Mouse (Mus musculus) layer of hippocampus, adult 9-11 months (tissue): ENCODE measurements at regions not wholly inside any gene's neighbourhood (a gene's known extent, or its start where the extent isn't known, plus 50 kb on each side); places are given as distances from the start of the nearest gene placed in this dataset.
"Not testable (repeated sequence)": the region's sequence is repeated elsewhere in the genome, so short reads cannot be mapped to it uniquely, and the experiment has no call there.

Source experiments
- DNase-seq: peaks from one replicate; pipeline ENCODE4 v3.0.0; 2022

DNA sequence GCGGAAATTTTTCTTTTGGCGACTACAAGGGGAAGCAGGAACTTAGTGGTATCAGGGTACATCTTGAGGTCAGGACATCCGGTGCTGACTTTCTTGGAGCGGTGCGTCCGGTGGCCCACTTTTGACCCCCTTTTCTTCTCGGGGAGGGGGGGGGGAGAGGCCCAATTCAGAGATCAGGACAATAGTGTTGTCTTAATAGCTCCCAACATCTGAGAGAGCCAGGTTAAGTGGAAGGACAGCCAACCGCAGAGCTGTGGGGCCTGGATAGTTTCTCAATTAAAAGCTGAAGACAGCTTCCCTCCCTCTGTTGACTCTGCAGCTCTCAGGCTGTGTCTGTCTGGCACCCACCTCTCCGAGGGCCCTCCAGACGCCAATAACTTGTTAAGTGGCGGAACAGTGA lies 125.8 kb upstream of the A430005L14Rik start:
- not testable (repeated sequence) for DNase-seq

- no peak for DNase-seq
Measured at GRCm38 (mm10) chr4:153832151-153832550, 124.9 kb upstream of the A430005L14Rik start.

DNA sequence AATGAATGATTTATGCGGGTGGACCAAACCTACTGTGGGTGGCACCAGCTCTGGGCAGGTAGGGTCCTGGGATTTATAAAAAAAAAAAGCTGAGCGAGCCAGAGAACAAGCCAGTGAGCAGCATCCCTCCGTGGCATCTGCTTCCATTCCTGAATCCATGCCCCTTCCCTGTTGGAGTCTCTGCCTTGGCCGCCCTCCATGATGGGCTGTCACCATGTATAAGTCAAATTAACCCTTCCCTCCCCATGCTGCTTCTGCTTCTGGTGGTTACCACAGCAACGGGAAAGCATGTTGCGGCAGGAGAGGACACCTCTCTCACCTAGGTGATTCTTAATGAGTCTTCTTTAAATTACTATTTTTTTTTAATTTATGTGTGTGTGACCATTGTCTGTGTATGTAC lies 112.3 kb upstream of the A430005L14Rik start:
- no peak for DNase-seq

- no peak for DNase-seq
Measured at GRCm38 (mm10) chr4:153848274-153848673, 108.8 kb upstream of the A430005L14Rik start.

DNA sequence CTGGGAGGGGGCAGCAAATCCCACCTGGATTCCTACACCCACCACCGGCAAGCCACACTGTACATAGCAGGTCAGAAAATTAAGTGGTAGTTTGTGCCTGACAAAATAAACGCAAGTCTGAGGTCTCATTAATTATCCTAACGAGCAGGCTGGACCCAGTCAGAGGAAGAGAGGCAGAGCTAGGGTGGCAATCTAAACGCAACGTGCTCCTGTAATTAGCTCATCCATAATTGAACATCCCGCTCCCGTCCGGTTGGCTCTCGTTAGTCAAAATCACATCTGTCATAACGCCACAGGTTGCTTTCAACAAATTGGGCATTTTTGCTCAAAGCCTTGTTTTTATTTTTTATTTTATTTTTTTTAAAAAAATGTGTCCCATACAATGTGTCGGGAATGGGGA lies 106.9 kb upstream of the A430005L14Rik start:
- no peak for DNase-seq

DNA sequence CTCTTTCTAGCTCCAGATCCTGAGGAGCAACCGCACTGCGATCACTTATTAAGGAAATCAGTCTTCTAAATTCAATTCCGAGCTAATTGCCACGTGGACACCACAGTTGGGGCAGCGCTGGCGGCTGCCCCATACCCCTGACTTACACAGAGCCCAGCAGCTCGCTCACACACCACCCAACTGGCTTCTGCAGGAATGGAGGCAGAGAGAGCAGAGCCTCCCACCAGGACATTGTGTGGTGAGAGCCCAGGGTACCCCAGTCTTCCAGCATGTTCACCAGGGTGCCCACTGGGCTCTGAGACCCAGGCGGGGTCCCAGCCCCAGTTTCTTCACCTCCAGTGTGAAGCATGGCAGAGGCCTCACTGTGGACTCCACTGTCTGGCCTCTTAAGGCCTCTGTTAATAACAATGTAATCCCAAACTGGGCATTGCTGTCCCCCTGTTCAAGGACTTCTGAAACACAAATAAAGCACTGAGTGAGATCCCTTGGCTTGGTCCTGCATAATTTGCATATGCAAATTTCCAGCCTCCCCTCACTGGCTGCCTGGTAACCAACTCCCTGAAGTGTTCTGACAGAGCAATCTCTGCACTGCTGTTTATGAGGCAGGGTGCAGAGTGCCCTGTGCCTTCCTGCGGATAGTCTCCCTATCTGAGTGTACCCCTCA lies 102.8 kb upstream of the A430005L14Rik start:
- DNase-seq, result no peak

DNA sequence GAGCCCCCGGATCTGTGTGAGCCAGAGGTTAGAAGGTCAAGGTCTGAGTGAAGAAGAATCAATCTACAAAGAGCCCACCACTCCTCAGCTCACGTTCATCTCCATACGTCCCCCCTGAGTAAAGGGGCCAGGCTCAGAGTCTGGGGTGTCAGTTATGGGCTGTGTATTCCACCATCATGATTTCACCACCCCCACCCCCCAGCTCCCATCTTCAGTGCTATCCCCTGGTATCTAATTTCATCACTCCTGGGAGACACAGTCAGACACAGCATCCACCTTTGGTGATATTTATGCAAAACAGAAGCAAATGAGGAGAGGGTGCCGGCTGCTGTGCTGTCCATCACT lies 102.3 kb upstream of the A430005L14Rik start:
- no peak for DNase-seq

DNA sequence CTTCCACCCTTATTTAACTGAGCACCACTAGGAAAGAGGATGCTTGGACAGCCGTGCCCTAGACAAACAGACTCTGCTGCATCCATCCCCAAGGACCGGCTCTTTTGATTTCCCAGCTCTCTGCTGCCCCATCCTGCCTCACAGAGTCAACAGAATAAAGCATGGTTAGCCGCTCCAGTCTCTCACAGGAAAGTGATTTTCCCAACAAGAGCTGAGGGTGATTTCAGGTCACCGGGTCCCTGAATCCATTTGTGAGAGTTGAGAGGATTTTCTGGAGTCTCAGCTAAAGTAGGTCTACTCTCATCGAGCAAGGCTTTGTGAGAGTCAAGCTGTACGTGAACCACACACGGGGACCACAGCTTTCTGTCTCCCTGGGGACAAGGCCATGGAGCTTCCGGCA lies 95.6 kb upstream of the A430005L14Rik start:
- no peak for DNase-seq

DNA sequence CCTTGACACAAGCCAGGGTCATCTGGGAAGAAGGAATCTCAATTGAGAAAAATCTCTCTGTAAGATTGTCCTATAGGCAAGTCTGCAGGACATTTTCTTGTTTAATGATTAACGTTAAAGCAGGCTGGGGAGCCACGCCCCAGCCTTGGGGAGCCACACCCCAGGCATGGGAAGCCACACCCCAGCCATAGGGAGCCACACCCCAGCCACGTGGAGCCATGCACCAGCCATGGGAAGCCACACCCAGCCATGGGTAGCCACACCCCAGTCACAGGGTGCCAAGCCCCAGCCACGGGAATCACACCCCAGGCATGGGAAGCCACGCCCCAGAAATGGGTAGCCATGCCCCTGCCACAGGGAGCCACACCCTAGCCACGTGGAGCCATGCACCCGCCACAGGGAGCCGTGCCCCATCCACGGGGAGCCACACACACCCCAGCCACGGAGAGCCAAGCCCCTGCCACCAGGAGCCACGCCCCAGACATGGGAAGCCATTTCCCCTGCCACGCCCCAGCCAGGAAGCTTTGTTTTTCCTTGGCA lies 94.8 kb upstream of the A430005L14Rik start:
- DNase-seq, result no peak

- no peak for DNase-seq
Measured at GRCm38 (mm10) chr4:153872346-153872745, 84.7 kb upstream of the A430005L14Rik start.

GRCm38 (mm10) chr4:153875036-153875435 lies 82.0 kb upstream of the A430005L14Rik start:
- DNase-seq, result not testable (repeated sequence)

DNA sequence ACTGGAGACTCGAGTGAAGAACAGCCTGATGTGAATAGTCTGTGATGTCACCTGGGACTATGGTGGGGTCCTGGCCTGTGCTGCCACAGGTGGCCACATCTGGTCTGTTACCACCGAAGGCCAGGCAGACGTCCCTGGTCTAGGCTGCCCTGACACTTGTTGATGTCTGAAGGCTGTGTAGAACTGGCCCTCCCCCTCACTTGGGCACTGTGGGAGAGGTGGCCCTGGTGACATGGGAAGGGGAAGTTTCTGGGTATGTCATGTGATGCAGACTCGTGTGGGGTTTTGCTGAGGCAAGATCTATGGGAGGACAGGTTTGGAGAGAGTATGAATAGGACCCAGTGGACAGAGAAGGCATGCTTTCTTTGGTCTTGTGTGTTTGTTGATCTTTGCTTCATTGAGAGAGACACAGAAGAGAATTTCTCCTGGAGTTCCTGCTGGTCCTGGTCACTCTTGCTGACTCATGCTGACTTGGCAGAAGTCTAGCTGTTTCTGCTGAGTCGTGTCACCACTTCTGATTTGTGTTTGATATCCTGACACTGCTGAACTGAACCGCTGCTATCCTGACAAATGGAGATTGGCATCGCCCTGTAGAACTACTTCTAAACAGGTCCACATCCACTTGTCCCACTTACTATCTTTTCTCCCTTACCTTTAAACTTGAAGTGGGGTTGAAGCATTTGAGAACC lies 79.9 kb upstream of the A430005L14Rik start:
- no peak for DNase-seq

- DNase-seq, result no peak
Measured at GRCm38 (mm10) chr4:153883057-153883456, 74.0 kb upstream of the A430005L14Rik start.

GRCm38 (mm10) chr4:153884044-153884443 lies 73.0 kb upstream of the A430005L14Rik start:
- no peak for DNase-seq

DNA sequence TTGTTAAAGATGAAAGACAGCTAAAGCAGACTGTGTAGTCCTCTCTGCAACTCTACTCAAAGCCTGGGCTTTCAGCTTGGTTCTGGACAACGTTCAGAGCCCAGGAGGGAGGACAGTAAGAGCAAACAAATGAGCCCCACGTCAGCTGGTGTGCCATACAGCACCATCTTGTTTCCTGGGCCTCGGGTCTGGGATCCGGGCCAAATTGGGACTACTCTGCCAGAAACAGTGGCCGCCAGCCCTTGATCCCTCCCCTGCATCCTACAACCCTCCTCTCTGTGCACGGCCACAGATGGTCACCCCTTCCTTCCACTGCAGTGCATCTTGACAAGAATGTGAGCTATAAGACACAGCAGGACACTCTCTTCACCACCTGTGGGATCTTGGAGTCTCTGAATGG lies 71.2 kb upstream of the A430005L14Rik start:
- peak; percentile 21 for DNase-seq

- DNase-seq, result no peak
Measured at GRCm38 (mm10) chr4:153890130-153890529, 66.9 kb upstream of the A430005L14Rik start.

DNA sequence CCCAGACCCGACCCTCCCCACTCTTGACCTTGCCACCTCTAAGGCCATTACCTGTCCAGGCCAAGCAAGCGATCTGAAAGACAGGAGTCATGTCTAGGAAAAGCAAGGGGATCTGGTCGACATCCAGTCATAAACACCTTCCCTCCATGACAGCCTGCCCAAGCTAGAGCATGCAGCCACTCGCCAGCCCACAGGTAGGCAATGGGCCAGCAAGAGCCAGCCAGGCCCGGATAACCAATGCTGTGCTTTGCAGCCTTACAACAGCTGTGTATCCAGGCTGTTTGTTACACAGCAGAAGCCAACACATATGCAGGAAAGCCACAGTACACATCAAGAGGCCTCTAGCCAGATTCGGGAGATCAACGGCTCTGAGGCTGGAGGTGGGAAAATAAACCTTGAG lies 57.3 kb upstream of the A430005L14Rik start:
- no peak for DNase-seq

DNA sequence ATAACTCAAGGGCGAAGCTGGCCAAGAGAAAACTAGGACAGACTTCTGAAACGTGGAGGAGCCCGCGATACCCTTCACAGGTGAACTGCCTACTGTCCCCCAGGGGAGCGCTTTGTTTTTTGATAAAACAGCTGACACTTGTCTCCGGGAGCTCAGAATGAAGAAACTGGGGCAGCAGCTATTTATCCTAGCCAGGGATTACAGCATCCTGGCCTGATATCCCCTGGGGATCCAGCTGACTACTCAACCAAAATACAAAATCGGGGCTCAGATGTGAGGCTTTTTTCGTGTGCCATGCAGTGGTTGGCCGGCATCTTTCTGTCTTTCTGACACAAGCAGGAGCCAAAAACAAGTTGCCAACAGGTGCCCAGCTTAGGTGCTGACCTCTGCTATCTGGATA lies 52.0 kb upstream of the A430005L14Rik start:
- DNase-seq, result no peak

DNA sequence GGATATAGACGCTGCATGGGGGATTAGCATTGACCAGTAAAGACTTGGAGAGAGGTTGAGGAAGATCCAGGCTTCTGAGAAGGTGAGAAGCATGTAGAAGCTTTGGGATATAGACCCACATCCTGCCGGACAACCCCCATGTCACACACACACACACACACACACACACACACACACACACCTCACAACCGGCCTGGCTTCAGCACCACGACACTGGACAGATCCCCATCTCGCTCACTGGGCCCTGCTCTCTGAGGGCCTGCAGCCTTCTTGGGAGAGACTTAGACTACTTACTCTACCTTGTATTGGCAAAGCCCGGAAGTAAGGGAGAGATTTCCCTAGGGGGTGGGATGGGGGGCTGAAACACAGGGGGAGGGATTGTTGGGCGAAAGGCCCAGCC lies 51.5 kb upstream of the A430005L14Rik start:
- no peak for DNase-seq
